Mouse (Mus musculus) midbrain, embryonic 11.5 days (tissue): ENCODE measurements around the gene Rnf38. TPM values are rescaled to one million over a fixed set of nuclear protein-coding genes. Genes with fewer than 3 reads are reported as not detected.
A peak's percentile ranks its signal among the peaks of the same experiment; 100 is the strongest.

Source experiments
- ATAC-seq: fragments of 200-750 bp; cut with Nextera tagmentation; 2 replicates; pipeline ENCODE4 v1.8.0; 2017; ENCODE audit warnings: moderate TSS enrichment, moderate library complexity; ENCODE audit not compliant: low FRiP score
- DNase-seq: peaks from one replicate; pipeline ENCODE4 v3.0.0; 2015; ENCODE audit warnings: low spot score; ENCODE audit errors: missing footprints
- H3K27ac ChIP-seq: fragments of 300-500 bp; sonication (generic); 2 replicates; pipeline ENCODE4 v1.5.1; 2014; ENCODE audit warnings: low read depth, low read length
- H3K27me3 ChIP-seq: fragments of 300-500 bp; sonication (generic); 2 replicates; pipeline ENCODE4 v1.6.1; 2014; ENCODE audit warnings: mild to moderate bottlenecking, low read length, moderate library complexity, mixed read lengths; ENCODE audit not compliant: control insufficient read depth, insufficient read depth
- H3K36me3 ChIP-seq: fragments of 300-500 bp; sonication (generic); 2 replicates; pipeline ENCODE4 v1.6.1; 2014; ENCODE audit warnings: mild to moderate bottlenecking, low read length, moderate library complexity, mixed read lengths; ENCODE audit not compliant: control insufficient read depth, insufficient read depth
- H3K4me1 ChIP-seq: fragments of 300-500 bp; sonication (generic); 2 replicates; pipeline ENCODE4 v1.6.1; 2014; ENCODE audit warnings: low read length; ENCODE audit not compliant: control insufficient read depth, insufficient read depth
- H3K4me2 ChIP-seq: fragments of 300-500 bp; sonication (generic); 2 replicates; pipeline ENCODE4 v1.6.1; 2014; ENCODE audit warnings: mild to moderate bottlenecking, moderate library complexity
- H3K4me3 ChIP-seq: fragments of 300-500 bp; sonication (generic); 2 replicates; pipeline ENCODE4 v1.5.1; 2014; ENCODE audit warnings: low read depth, low read length
- H3K9ac ChIP-seq: fragments of 300-500 bp; sonication (generic); 2 replicates; pipeline ENCODE4 v1.6.1; 2014; ENCODE audit warnings: low read length
- H3K9me3 ChIP-seq: fragments of 300-500 bp; sonication (generic); 2 replicates; pipeline ENCODE4 v1.6.1; 2016; ENCODE audit warnings: low read length; ENCODE audit not compliant: control insufficient read depth
- WGBS: fragments of 180-500 bp; shearing (Covaris S2); extraction: QIAGEN DNeasy Blood & Tissue Kit; methylation state at CpG from one replicate; pipeline ENCODE4 v1.1.7; 2014; 5-methylcytosine and 5-hydroxymethylcytosine counted together
- polyA plus RNA-seq: library from polyadenylated mRNA; unstranded; fragments of >200 nt; fragmentation: Nextera tagmentation; extraction: Ambion mirVana; gene quantifications from 2 replicates; pipeline ENCODE4 v1.2.1, GENCODE M21; 2014

Gene Rnf38
- 52.4 and 56.6 TPM in 2 replicates for polyA plus RNA-seq

DNA sequence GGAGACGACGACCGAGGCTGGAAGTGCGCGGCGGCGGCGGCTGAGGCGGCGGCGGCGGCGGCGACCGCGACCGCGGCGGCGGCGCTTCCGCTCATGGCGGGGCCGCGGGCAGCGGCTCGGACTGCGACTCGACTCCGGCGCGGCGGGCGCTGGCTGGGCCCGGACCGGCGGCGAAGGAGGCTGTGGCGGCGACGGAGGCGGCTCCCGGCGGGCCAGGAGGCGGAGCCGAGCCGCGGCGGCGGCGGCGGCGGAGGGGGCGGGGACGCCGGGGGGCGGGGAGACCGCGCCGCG is at the start of gene Rnf38:
Rnf38 (minus strand) TSS at position 77 of the 291 bp plus-strand sequence.
- Histone ChIP-seq H3K36me3 (no peaks in the 10 kb centered on the region), H3K27me3 (no peaks in the 10 kb centered on the region; the same call in 1 of the 2 replicates), H3K4me3 (peak within 1 kb of the TSS; percentile 95), H3K9ac (peak within 1 kb of the TSS; percentile 89), H3K9me3 (no peaks in the 10 kb centered on the region), H3K4me1 (peaks cover 20% of the 10 kb centered on the region), H3K4me2 (peak within 1 kb of the TSS; percentile 69), H3K27ac (peak within 1 kb of the TSS; percentile 91)
- DNase-seq (no peak), ATAC-seq (no peak)
- WGBS = 5% methylated on average over 7 of the region's 61 CpGs

DNA sequence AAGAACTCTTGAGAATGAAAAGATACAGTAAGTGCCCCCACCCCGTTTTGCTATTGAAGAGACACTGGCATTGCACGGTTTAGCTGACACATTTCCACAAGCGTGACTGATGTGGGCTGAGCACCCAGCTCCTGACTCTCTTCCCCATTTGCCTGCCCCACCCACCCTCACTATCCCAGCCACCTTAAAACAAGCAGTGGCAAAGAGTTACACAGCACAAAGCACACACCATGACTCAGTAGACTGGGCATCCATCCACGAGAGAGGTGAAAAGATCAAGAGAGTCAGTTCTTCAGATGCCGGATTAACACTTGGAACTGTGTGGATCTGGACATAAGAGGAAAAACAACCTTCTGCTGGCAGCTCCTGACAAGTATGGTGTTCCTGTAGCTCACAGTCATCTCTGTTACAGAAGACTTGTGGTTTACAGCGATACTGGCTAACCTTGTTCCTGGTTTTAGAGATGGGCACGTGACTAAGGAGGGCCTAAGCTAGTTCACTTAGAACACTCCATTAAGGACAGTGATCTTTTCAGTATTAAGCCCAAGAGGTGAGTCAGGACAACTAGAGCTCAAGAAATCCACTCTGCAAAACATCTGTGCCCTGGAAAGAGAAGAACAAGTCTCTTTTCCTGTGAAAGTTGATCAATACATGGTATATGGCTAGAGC is 48.1 kb upstream of the Rnf38 start:
- no peak for DNase-seq
- H3K27me3 ChIP-seq = no peaks in the 10 kb centered on the region
- no peak overlapping the region for H3K9ac ChIP-seq
- ATAC-seq = no peak
- no peaks in the 10 kb centered on the region for H3K36me3 ChIP-seq
- H3K9me3 ChIP-seq = no peaks in the 10 kb centered on the region
- H3K27ac ChIP-seq = no peak overlapping the region
- no peak overlapping the region for H3K4me3 ChIP-seq
- H3K4me1 ChIP-seq = no peaks in the 10 kb centered on the region
- H3K4me2 ChIP-seq = no peak overlapping the region
- WGBS = 83% methylated on average over 7 of the region's 7 CpGs

DNA sequence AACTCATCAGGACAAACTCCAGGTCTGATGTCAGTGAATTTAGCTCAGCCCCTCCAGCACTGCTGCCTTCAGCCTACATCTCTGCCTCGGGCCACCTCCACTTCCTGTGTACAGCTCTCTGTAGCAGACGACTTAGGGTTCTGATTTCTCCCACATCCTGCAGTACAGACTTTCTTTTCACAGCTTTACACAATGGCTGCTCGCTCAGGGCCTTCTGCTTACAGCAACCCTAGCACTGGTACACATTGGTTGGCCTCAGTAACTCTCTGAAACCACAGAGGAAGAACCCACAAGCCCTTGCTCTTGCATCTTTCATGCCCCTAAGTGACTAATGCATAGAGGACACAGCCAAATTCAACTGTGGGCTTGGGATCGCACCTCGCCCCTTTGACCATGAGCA is 37.5 kb upstream of the Rnf38 start:
- H3K9ac ChIP-seq = no peak overlapping the region
- no peak overlapping the region for H3K4me3 ChIP-seq
- no peak overlapping the region for H3K27ac ChIP-seq
- no peaks in the 10 kb centered on the region for H3K4me1 ChIP-seq
- no peaks in the 10 kb centered on the region for H3K9me3 ChIP-seq
- no peak for ATAC-seq
- 79% methylated on average over 5 of the region's 5 CpGs for WGBS
- H3K36me3 ChIP-seq = no peaks in the 10 kb centered on the region
- H3K27me3 ChIP-seq = no peaks in the 10 kb centered on the region
- H3K4me2 ChIP-seq = no peak overlapping the region
- DNase-seq = no peak

DNA sequence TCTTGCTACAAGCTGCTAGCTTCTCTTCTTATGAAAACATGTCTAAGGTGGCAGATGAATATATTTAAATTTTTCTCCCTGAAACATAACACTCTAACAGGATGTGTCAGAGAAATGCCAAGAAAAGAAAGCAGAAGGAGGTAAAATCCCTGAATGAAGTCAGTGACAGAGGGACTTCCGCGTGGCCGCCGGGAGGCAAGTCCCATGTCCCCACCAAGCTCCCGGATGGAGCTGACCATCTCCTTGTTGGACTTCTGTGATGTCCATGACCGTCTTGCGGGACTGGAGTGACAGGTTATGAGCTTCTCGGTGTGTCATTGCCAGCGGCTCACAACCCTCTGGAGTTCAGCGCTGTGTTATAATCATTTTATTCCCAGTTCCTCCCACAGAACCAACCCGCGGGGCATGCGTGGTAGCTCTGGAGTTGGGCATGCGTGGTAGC is 35.8 kb upstream of the Rnf38 start:
- Histone ChIP-seq H3K4me3 (no peak overlapping the region), H3K9me3 (no peaks in the 10 kb centered on the region), H3K4me2 (no peak overlapping the region), H3K27me3 (no peaks in the 10 kb centered on the region), H3K36me3 (no peaks in the 10 kb centered on the region), H3K4me1 (no peaks in the 10 kb centered on the region), H3K9ac (no peak overlapping the region), H3K27ac (no peak overlapping the region)
- no peak for ATAC-seq
- WGBS = 93% methylated on average over 14 of the region's 14 CpGs
- no peak for DNase-seq

DNA sequence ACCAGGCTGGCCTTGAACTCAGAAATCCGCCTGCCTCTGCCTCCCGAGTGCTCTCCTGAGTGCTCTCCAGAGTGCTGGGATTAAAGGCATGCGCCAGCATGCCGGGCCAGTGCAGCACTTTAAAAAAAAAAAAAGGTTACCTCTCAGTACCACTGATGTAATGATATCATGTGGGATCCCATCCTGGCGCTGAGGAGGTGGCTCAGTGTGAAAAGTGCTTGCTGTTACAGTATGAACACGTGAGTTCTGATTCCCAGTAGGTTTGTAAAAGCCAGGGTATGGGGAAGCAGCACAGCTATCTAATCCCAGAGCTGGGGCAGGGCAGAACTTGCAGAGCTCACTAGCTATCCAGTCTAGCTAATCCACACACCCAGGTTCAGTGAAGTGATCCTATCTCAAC is 33.8 kb upstream of the Rnf38 start:
- WGBS = 90% methylated on average over 6 of the region's 6 CpGs
- H3K9me3 ChIP-seq = no peaks in the 10 kb centered on the region
- H3K27me3 ChIP-seq = no peaks in the 10 kb centered on the region
- no peaks in the 10 kb centered on the region for H3K4me1 ChIP-seq
- ATAC-seq (no peak), DNase-seq (no peak)
- no peak overlapping the region for H3K4me2 ChIP-seq
- no peak overlapping the region for H3K4me3 ChIP-seq
- no peak overlapping the region for H3K9ac ChIP-seq
- no peaks in the 10 kb centered on the region for H3K36me3 ChIP-seq
- H3K27ac ChIP-seq = no peak overlapping the region

DNA sequence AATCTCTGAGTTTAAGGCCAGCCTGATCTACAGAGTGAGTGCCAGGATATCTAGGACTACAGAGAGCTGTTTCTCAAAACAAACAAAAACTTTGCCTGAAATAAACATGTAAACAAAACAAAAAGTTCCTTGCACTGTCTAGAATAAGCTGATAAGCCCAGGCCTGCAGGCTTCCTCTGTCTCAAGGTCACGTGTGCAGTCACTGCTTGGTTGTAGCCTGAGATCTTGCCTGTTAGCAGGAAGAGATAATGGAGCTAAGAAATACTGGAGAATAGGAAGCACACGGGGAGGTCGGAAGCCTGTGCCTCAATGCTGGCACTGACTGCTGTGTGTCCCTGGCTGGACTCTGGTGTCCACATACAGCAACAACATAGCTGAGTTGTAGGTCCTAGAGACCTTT is 31.9 kb upstream of the Rnf38 start:
- Histone ChIP-seq H3K27ac (no peak overlapping the region), H3K9ac (no peak overlapping the region), H3K4me3 (no peak overlapping the region), H3K9me3 (no peaks in the 10 kb centered on the region), H3K36me3 (no peaks in the 10 kb centered on the region), H3K4me1 (no peaks in the 10 kb centered on the region), H3K27me3 (no peaks in the 10 kb centered on the region), H3K4me2 (no peak overlapping the region)
- ATAC-seq (no peak), DNase-seq (no peak)
- 86% methylated on average over 3 of the region's 3 CpGs for WGBS

DNA sequence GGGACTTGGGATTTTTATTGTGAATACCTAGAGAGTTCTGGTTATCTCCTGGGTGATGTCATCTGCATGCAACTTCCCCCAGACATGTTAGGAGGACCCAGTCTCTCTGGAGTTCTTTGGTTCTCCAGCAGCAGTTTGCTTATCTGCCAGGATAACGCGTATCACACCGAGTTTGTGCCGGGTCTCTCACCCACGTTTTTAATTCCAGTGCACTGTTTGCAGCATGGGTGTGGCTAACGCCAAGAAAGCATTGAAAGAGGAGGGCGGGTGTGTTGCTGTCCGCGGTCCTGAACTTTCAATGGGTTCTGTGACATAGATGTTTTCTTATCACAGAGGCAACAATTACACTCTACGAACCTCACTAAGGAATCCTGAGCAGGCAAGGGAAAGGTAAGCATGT is 26.7 kb upstream of the Rnf38 start:
- Histone ChIP-seq H3K27me3 (no peaks in the 10 kb centered on the region), H3K4me3 (no peak overlapping the region), H3K4me1 (no peaks in the 10 kb centered on the region), H3K36me3 (no peaks in the 10 kb centered on the region), H3K27ac (no peak overlapping the region), H3K9me3 (no peaks in the 10 kb centered on the region), H3K9ac (no peak overlapping the region), H3K4me2 (no peak overlapping the region)
- 7% methylated on average over 10 of the region's 10 CpGs for WGBS
- DNase-seq (peak; percentile 93), ATAC-seq (no peak)

DNA sequence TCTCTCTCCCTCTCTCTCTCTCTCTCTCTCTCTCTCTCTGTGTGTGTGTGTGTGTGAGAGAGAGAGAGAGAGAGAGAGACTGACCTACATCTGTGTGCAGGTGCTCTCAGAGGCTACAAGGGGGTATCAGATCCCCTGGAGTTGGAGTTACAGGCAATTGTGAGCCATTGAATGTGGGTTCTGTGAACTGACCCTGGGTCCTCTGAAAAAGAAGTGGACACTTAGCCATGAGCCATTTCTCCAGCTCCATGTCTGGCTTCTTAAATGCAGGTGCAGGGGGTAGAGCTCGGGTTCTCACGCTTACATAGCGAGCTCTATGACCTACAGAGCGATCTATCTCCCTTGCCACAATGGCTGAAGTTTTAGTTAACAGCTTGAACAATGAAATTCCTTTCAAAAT is 25.5 kb upstream of the Rnf38 start:
- no peak overlapping the region for H3K4me2 ChIP-seq
- DNase-seq = peak; percentile 62
- H3K27me3 ChIP-seq = no peaks in the 10 kb centered on the region
- no peaks in the 10 kb centered on the region for H3K4me1 ChIP-seq
- H3K4me3 ChIP-seq = no peak overlapping the region
- ATAC-seq = no peak
- no peaks in the 10 kb centered on the region for H3K9me3 ChIP-seq
- H3K36me3 ChIP-seq = no peaks in the 10 kb centered on the region
- H3K9ac ChIP-seq = no peak overlapping the region
- no peak overlapping the region for H3K27ac ChIP-seq
- WGBS = 89% methylated on average over 4 of the region's 4 CpGs

DNA sequence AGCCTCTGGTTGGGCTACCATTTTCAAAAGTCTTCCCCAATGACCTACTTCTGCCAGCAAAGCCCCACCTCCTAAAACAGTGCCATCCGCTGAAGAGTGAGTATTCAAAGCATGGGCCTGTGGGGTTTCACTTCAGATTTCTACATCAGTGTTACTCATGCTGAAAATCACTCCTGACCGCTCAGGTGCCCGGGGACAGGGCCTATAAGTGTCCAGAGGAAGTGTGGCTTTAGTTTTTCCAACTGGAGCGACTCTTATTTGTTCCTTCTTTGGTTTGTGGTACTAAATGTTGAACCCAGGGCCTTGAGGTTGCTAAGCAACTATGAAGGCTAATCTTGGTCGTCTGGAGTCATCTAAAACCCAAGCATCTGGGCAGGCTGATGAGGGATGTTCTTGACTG is 21.0 kb upstream of the Rnf38 start:
- WGBS = 77% methylated on average over 5 of the region's 5 CpGs
- ATAC-seq = no peak

More for the DNA sequence above, 21.0 kb upstream of the Rnf38 start:
- Histone ChIP-seq H3K9me3 (no peaks in the 10 kb centered on the region), H3K4me1 (peaks cover 17% of the 10 kb centered on the region), H3K27ac (no peak overlapping the region), H3K27me3 (no peaks in the 10 kb centered on the region), H3K4me2 (no peak overlapping the region), H3K9ac (no peak overlapping the region), H3K4me3 (no peak overlapping the region), H3K36me3 (no peaks in the 10 kb centered on the region)
- DNase-seq = no peak
